Mouse (Mus musculus) thymus, adult 2 months (tissue): Measurements from ENCODE around the gene Cldn12.

Experiments used
- CTCF ChIP-seq: fragments of 200-500 bp; IDR thresholded peaks from 2 replicates; pipeline ENCODE4 v1.5.1; 2012; ENCODE audit warnings: mild to moderate bottlenecking, control low read depth, low read length, moderate library complexity, borderline replicate concordance; ENCODE audit not compliant: control insufficient read depth, poor library complexity, insufficient read depth; ENCODE audit errors: extremely low read depth
- POLR2A ChIP-seq: fragments of 200-500 bp; IDR thresholded peaks from 2 replicates; pipeline ENCODE4 v1.6.1; 2012; ENCODE audit warnings: mild to moderate bottlenecking, low read length, control low read depth, moderate library complexity; ENCODE audit not compliant: control insufficient read depth, poor library complexity, insufficient read depth; ENCODE audit errors: extremely low read depth

- no peak for TF ChIP-seq POLR2A
- no peak for TF ChIP-seq CTCF
Measured at GRCm38 (mm10) chr5:5496393-5496792, 18.4 kb downstream of the Cldn12 start.
